Mouse (Mus musculus) CD4-positive, CD25-positive, alpha-beta regulatory T cell, adult 9 weeks (primary cell): ENCODE measurements around the gene Ankrd61. TPM values are rescaled to one million over a fixed set of nuclear protein-coding genes. Genes with fewer than 3 reads are reported as not detected.

ENCODE experiments used
- polyA plus RNA-seq: library from polyadenylated mRNA; unstranded; fragments of 100-300 nt; shearing (Covaris generic); gene quantifications from one replicate; pipeline ENCODE4 v1.2.1, GENCODE M21; 2017

Gene Ankrd61
- polyA plus RNA-seq: 0.32 TPM

GRCm38 (mm10) chr5:143897635-143898330 is at the start of gene Ankrd61:
TSS of gene Ankrd61 (minus strand) at chr5:143897685.

GRCm38 (mm10) chr5:143932831-143933230 is 35.3 kb upstream of the Ankrd61 start, which contains the start of gene Rsph10b:
TSS of gene Rsph10b (plus strand) at chr5:143933035.

GRCm38 (mm10) chr5:143927875-143928274 is 30.4 kb upstream of the Ankrd61 start, which contains the start of gene Gm42421:
TSS of gene Gm42421 (plus strand) at chr5:143928175.

GRCm38 (mm10) chr5:143909417-143910400 is 12.2 kb upstream of the Ankrd61 start, which contains the start of the genes Aimp2 and Pms2:
TSS of gene Aimp2 (minus strand) at chr5:143909847.
TSS of gene Pms2 (plus strand) at chr5:143909964.

Other genes starting within 250 kb of the Ankrd61 start
- 14.1 TPM for gene Usp42, start 165.4 kb downstream of the Ankrd61 start, polyA plus RNA-seq
- 51.8 TPM for gene Eif2ak1, start 79.9 kb downstream of the Ankrd61 start, polyA plus RNA-seq
- 72.1 TPM for gene Aimp2, start 12.2 kb upstream of the Ankrd61 start, polyA plus RNA-seq
- 45.7 TPM for gene Pms2, start 12.3 kb upstream of the Ankrd61 start, polyA plus RNA-seq
- 1.9 TPM for gene Gm42421, start 30.5 kb upstream of the Ankrd61 start, polyA plus RNA-seq
- gene Rsph10b, start 35.4 kb upstream of the Ankrd61 start, polyA plus RNA-seq: 0.93 TPM
- gene Ccz1, start 117.2 kb upstream of the Ankrd61 start, polyA plus RNA-seq: 35.9 TPM
- not detected for gene Ocm, start 129.0 kb upstream of the Ankrd61 start, polyA plus RNA-seq
- 3.6 TPM for gene Lmtk2, start 202.8 kb upstream of the Ankrd61 start, polyA plus RNA-seq